Mouse (Mus musculus) liver, postnatal 0 days (tissue): ENCODE data around the gene Ctsh.

Experiments
- CTCF ChIP-seq: sonication (generic); IDR thresholded peaks from 2 replicates; pipeline ENCODE4 v1.5.1; 2016; ENCODE audit warnings: antibody characterized with exemption, low read depth
- EP300 ChIP-seq: IDR thresholded peaks from 2 replicates; pipeline ENCODE4 v1.6.1; 2016; ENCODE audit warnings: antibody characterized with exemption, low read depth, mild to moderate bottlenecking

- TF ChIP-seq CTCF, result no peak
- no peak for TF ChIP-seq EP300
These were observed 55.4 kb downstream of the Ctsh start for GRCm38 (mm10) chr9:90109386-90109785.
